Mouse (Mus musculus): ENCODE measurements at regions not wholly inside any gene's neighbourhood (a gene's known extent, or its start where the extent isn't known, plus 50 kb on each side); places are given as distances from the start of the nearest gene placed in this dataset.

- WGBS = 88% methylated on average over 2 of the region's 2 CpGs
- no peak overlapping the region for H3K4me2 ChIP-seq (replicated peaks)
- no peak for ATAC-seq (ENCODE audit: low FRiP score, low read depth)
- no peaks in the 10 kb centered on the region for H3K4me1 ChIP-seq
- no peaks in the 10 kb centered on the region for H3K27me3 ChIP-seq
- no peaks in the 10 kb centered on the region for H3K36me3 ChIP-seq
- no peaks in the 10 kb centered on the region for H3K9me3 ChIP-seq
- H3K9ac ChIP-seq = no peak overlapping the region
- no peak overlapping the region for H3K4me3 ChIP-seq
- H3K27ac ChIP-seq = no peak overlapping the region
Measured at GRCm38 (mm10) chr8:7964276-7964675, 696.8 kb downstream of the Efnb2 start.

- H3K9ac ChIP-seq = no peak overlapping the region
- no peak overlapping the region for H3K4me3 ChIP-seq
- no peaks in the 10 kb centered on the region for H3K27me3 ChIP-seq
- no peak for ATAC-seq (ENCODE audit: low FRiP score, low read depth)
- no peaks in the 10 kb centered on the region for H3K36me3 ChIP-seq
- no peaks in the 10 kb centered on the region for H3K4me1 ChIP-seq
- H3K9me3 ChIP-seq = no peaks in the 10 kb centered on the region
- H3K4me2 ChIP-seq (replicated peaks) = no peak overlapping the region
- H3K27ac ChIP-seq = no peak overlapping the region
Measured at GRCm38 (mm10) chr8:7956745-7957144, 704.3 kb downstream of the Efnb2 start.

- no peaks in the 10 kb centered on the region for H3K9me3 ChIP-seq
- no peaks in the 10 kb centered on the region for H3K4me1 ChIP-seq
- no peak overlapping the region for H3K4me3 ChIP-seq
- WGBS = 89% methylated on average over 3 of the region's 3 CpGs
- H3K27me3 ChIP-seq = no peaks in the 10 kb centered on the region
- H3K36me3 ChIP-seq = no peaks in the 10 kb centered on the region
- ATAC-seq (ENCODE audit: low FRiP score, low read depth) = no peak
- no peak overlapping the region for H3K4me2 ChIP-seq (replicated peaks)
- no peak overlapping the region for H3K27ac ChIP-seq
- no peak overlapping the region for H3K9ac ChIP-seq
Measured at GRCm38 (mm10) chr8:7954851-7955250, 706.2 kb downstream of the Efnb2 start.

GRCm38 (mm10) chr8:7945966-7946775 is 714.9 kb downstream of the Efnb2 start:
- H3K27ac ChIP-seq = no peak overlapping the region
- H3K9me3 ChIP-seq = no peaks in the 10 kb centered on the region
- H3K4me2 ChIP-seq (replicated peaks) = no peak overlapping the region
- ATAC-seq (ENCODE audit: low FRiP score, low read depth) = no peak
- H3K4me3 ChIP-seq = no peak overlapping the region
- WGBS = 82% methylated on average over 10 of the region's 10 CpGs
- no peak overlapping the region for H3K9ac ChIP-seq
- H3K27me3 ChIP-seq = no peaks in the 10 kb centered on the region
- no peaks in the 10 kb centered on the region for H3K4me1 ChIP-seq
- no peaks in the 10 kb centered on the region for H3K36me3 ChIP-seq

GRCm38 (mm10) chr8:7936596-7936995 is 724.4 kb downstream of the Efnb2 start:
- H3K4me2 ChIP-seq (replicated peaks) = no peak overlapping the region
- no peak overlapping the region for H3K9ac ChIP-seq
- H3K36me3 ChIP-seq = no peaks in the 10 kb centered on the region
- ATAC-seq (ENCODE audit: low FRiP score, low read depth) = no peak
- no peak overlapping the region for H3K4me3 ChIP-seq
- no peak overlapping the region for H3K27ac ChIP-seq
- no peaks in the 10 kb centered on the region for H3K4me1 ChIP-seq
- WGBS = 90% methylated on average over 2 of the region's 2 CpGs
- H3K27me3 ChIP-seq = no peaks in the 10 kb centered on the region
- H3K9me3 ChIP-seq = no peaks in the 10 kb centered on the region

GRCm38 (mm10) chr8:7919416-7919815 is 741.6 kb downstream of the Efnb2 start:
- no peaks in the 10 kb centered on the region for H3K27me3 ChIP-seq
- H3K4me3 ChIP-seq = no peak overlapping the region
- no peaks in the 10 kb centered on the region for H3K4me1 ChIP-seq
- H3K27ac ChIP-seq = no peak overlapping the region
- H3K4me2 ChIP-seq (replicated peaks) = no peak overlapping the region
- no peak overlapping the region for H3K9ac ChIP-seq
- H3K36me3 ChIP-seq = no peaks in the 10 kb centered on the region
- 69% methylated on average over 8 of the region's 8 CpGs for WGBS
- no peak for ATAC-seq (ENCODE audit: low FRiP score, low read depth)
- H3K9me3 ChIP-seq = no peaks in the 10 kb centered on the region

- H3K9me3 ChIP-seq = no peaks in the 10 kb centered on the region
- no peak for ATAC-seq (ENCODE audit: low FRiP score, low read depth)
- no peak overlapping the region for H3K27ac ChIP-seq
- no peak overlapping the region for H3K9ac ChIP-seq
- no peaks in the 10 kb centered on the region for H3K27me3 ChIP-seq
- 74% methylated on average over 3 of the region's 3 CpGs for WGBS
- H3K4me3 ChIP-seq = no peak overlapping the region
- no peak overlapping the region for H3K4me2 ChIP-seq (replicated peaks)
- H3K36me3 ChIP-seq = no peaks in the 10 kb centered on the region
- H3K4me1 ChIP-seq = no peaks in the 10 kb centered on the region
Measured at GRCm38 (mm10) chr8:7894338-7894737, 766.7 kb downstream of the Efnb2 start.

GRCm38 (mm10) chr8:7853169-7853568 is 807.9 kb downstream of the Efnb2 start:
- Histone ChIP-seq H3K9me3 (no peaks in the 10 kb centered on the region), H3K27me3 (no peaks in the 10 kb centered on the region), H3K4me3 (no peak overlapping the region), H3K36me3 (no peaks in the 10 kb centered on the region), H3K9ac (no peak overlapping the region), H3K4me2 (replicated peaks) (no peak overlapping the region), H3K27ac (no peak overlapping the region), H3K4me1 (no peaks in the 10 kb centered on the region)
- ATAC-seq (ENCODE audit: low FRiP score, low read depth) = no peak
- 83% methylated on average over 1 of the region's 1 CpGs for WGBS

GRCm38 (mm10) chr8:7850573-7850972 is 810.5 kb downstream of the Efnb2 start:
- Histone ChIP-seq H3K27me3 (no peaks in the 10 kb centered on the region), H3K4me2 (replicated peaks) (no peak overlapping the region), H3K4me3 (no peak overlapping the region), H3K4me1 (no peaks in the 10 kb centered on the region), H3K9ac (no peak overlapping the region), H3K27ac (no peak overlapping the region), H3K36me3 (no peaks in the 10 kb centered on the region), H3K9me3 (no peaks in the 10 kb centered on the region)
- no peak for ATAC-seq (ENCODE audit: low FRiP score, low read depth)

- no peak for ATAC-seq (ENCODE audit: low FRiP score, low read depth)
- Histone ChIP-seq H3K4me3 (no peak overlapping the region), H3K9ac (no peak overlapping the region), H3K4me2 (replicated peaks) (no peak overlapping the region), H3K9me3 (no peaks in the 10 kb centered on the region), H3K27ac (no peak overlapping the region), H3K27me3 (no peaks in the 10 kb centered on the region), H3K4me1 (no peaks in the 10 kb centered on the region), H3K36me3 (no peaks in the 10 kb centered on the region)
- WGBS = 77% methylated on average over 5 of the region's 5 CpGs
Measured at GRCm38 (mm10) chr8:7831948-7832347, 829.1 kb downstream of the Efnb2 start.

- no peak overlapping the region for H3K4me2 ChIP-seq (replicated peaks)
- H3K36me3 ChIP-seq = no peaks in the 10 kb centered on the region
- WGBS = 70% methylated on average over 1 of the region's 1 CpGs
- H3K4me1 ChIP-seq = no peaks in the 10 kb centered on the region
- H3K9me3 ChIP-seq = no peaks in the 10 kb centered on the region
- no peak for ATAC-seq (ENCODE audit: low FRiP score, low read depth)
- no peak overlapping the region for H3K9ac ChIP-seq
- no peaks in the 10 kb centered on the region for H3K27me3 ChIP-seq
- H3K4me3 ChIP-seq = no peak overlapping the region
- no peak overlapping the region for H3K27ac ChIP-seq
Measured at GRCm38 (mm10) chr8:7827811-7828210, 833.2 kb downstream of the Efnb2 start.

GRCm38 (mm10) chr8:7808395-7808794 is 852.6 kb downstream of the Efnb2 start:
- Histone ChIP-seq H3K4me3 (no peak overlapping the region), H3K9me3 (no peaks in the 10 kb centered on the region), H3K36me3 (no peaks in the 10 kb centered on the region), H3K4me2 (replicated peaks) (no peak overlapping the region), H3K27ac (no peak overlapping the region), H3K4me1 (no peaks in the 10 kb centered on the region), H3K9ac (no peak overlapping the region), H3K27me3 (no peaks in the 10 kb centered on the region)
- ATAC-seq (ENCODE audit: low FRiP score, low read depth) = no peak
- 87% methylated on average over 1 of the region's 1 CpGs for WGBS

- Histone ChIP-seq H3K9ac (no peak overlapping the region), H3K27me3 (no peaks in the 10 kb centered on the region), H3K4me1 (no peaks in the 10 kb centered on the region), H3K36me3 (no peaks in the 10 kb centered on the region), H3K9me3 (no peaks in the 10 kb centered on the region), H3K4me3 (no peak overlapping the region), H3K27ac (no peak overlapping the region), H3K4me2 (replicated peaks) (no peak overlapping the region)
- 66% methylated on average over 3 of the region's 3 CpGs for WGBS
- no peak for ATAC-seq (ENCODE audit: low FRiP score, low read depth)
Measured at GRCm38 (mm10) chr8:7799221-7799620, 861.8 kb downstream of the Efnb2 start.

Data from limb, embryonic 13.5 days (tissue).